Mouse (Mus musculus): ENCODE results near the gene Uqcc2.

Gene Uqcc2

DNA sequence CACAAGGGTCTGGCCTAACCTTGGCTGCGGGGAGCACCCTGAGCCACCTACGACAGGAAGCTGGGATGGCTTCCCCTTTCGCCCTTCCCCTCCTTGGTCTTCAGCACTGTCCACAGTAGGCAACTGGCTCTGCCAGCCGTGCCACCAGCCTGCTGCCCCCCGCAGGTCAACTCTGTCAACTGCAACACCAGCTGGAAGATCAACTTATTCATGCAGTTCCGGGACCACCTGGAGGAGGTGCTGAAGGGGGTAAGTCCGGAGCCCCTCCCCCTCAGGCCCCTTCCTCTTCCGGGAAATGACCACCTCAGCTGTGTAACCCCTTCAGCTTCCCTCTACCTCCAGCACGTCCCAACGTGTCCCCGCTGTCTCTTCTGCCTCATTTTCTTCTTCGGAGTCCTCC is 46.3 kb downstream of the Uqcc2 start:
- Histone ChIP-seq H3K27me3 (ENCODE audit: control insufficient read depth, insufficient read depth, low read length, poor library complexity, severe bottlenecking) (no peaks in the 10 kb centered on the region), H3K36me3 (ENCODE audit: control insufficient read depth, insufficient read depth, low read length, poor library complexity, severe bottlenecking) (peaks cover 23% of the 10 kb centered on the region)
- DNase-seq (ENCODE audit: low read depth, low spot score), result peak; percentile 65

DNA sequence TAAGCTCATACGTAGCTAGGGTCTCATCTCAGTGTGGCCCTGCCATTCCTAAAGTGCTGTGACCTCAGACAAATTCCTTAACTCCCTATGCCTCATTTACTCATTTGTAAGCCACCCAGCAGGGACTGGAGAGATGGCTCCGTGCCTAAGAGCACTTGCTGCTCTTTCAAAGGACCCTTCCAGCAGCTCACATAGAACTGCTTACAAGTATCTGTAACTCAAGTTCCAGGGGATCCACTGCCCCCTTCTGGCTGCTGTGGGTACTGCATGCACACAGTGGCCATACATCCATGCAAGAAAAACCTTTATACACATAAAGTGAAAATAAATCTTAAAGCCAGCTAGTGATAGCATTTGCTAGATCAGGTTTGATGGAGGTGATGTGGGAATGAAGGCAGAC is 48.0 kb downstream of the Uqcc2 start:
- DNase-seq (ENCODE audit: low read depth, low spot score), result peak; percentile 88
- peaks cover 21% of the 10 kb centered on the region for H3K36me3 ChIP-seq (ENCODE audit: control insufficient read depth, insufficient read depth, low read length, poor library complexity, severe bottlenecking)
- H3K27me3 ChIP-seq (ENCODE audit: control insufficient read depth, insufficient read depth, low read length, poor library complexity, severe bottlenecking), result no peaks in the 10 kb centered on the region

- DNase-seq (ENCODE audit: low read depth, low spot score), result no peak
- no peaks in the 10 kb centered on the region for H3K27me3 ChIP-seq (ENCODE audit: control insufficient read depth, insufficient read depth, low read length, poor library complexity, severe bottlenecking)
- peaks cover 13% of the 10 kb centered on the region for H3K36me3 ChIP-seq (ENCODE audit: control insufficient read depth, insufficient read depth, low read length, poor library complexity, severe bottlenecking)
Observed at GRCm38 (mm10) chr17:27083601-27084000, 50.1 kb downstream of the Uqcc2 start.

- no peak for DNase-seq (ENCODE audit: low read depth, low spot score)
- Histone ChIP-seq H3K36me3 (ENCODE audit: control insufficient read depth, insufficient read depth, low read length, poor library complexity, severe bottlenecking) (peaks cover 13% of the 10 kb centered on the region), H3K27me3 (ENCODE audit: control insufficient read depth, insufficient read depth, low read length, poor library complexity, severe bottlenecking) (no peaks in the 10 kb centered on the region)
Observed at GRCm38 (mm10) chr17:27082796-27083195, 50.9 kb downstream of the Uqcc2 start.

DNA sequence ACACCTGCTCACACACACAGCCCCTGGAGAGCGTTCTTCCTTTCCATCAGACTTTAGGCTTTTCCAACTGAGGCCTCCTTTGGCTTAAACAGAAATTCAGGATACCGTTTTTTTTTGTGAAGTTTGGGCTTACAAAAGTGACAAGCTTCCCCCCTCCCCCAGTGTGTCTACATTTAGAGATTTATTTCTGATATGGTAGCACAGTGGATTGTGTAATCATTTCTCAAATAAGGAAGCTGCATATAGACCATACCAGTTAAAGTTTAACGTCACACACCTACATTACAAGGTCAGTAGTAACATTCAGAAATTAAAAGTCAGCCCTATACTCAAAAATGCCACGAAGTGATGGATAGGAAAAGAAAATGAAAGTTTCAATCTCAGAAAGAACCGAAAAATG is 51.8 kb downstream of the Uqcc2 start:
- H3K27me3 ChIP-seq (ENCODE audit: control insufficient read depth, insufficient read depth, low read length, poor library complexity, severe bottlenecking), result no peaks in the 10 kb centered on the region
- DNase-seq (ENCODE audit: low read depth, low spot score), result no peak
- H3K36me3 ChIP-seq (ENCODE audit: control insufficient read depth, insufficient read depth, low read length, poor library complexity, severe bottlenecking), result peaks cover 9% of the 10 kb centered on the region

DNA sequence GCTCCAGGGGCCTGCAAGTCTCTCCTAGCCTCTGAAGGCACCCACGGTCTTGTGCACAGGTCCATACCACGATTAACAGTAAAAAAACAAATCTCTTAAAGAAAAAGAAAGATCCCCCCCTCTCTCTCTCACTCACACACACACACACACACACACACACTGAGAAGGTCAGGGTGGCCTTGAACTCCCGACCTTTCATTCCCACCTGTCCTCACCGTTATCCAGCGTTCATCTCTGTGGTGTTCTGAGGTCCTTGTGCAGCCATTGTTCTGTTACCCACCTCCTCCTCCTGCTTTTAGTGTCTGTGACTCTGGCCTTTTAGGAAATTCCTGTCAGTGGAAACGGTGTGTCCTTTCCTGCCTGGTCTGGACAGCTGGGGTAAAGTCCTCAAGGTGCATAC is 55.2 kb downstream of the Uqcc2 start:
- Histone ChIP-seq H3K27me3 (ENCODE audit: control insufficient read depth, insufficient read depth, low read length, poor library complexity, severe bottlenecking) (no peaks in the 10 kb centered on the region), H3K36me3 (ENCODE audit: control insufficient read depth, insufficient read depth, low read length, poor library complexity, severe bottlenecking) (peaks cover 12% of the 10 kb centered on the region)
- no peak for DNase-seq (ENCODE audit: low read depth, low spot score)

GRCm38 (mm10) chr17:27077920-27078319 is 55.8 kb downstream of the Uqcc2 start:
- no peaks in the 10 kb centered on the region for H3K27me3 ChIP-seq (ENCODE audit: control insufficient read depth, insufficient read depth, low read length, poor library complexity, severe bottlenecking)
- peaks cover 12% of the 10 kb centered on the region for H3K36me3 ChIP-seq (ENCODE audit: control insufficient read depth, insufficient read depth, low read length, poor library complexity, severe bottlenecking)
- peak; percentile 51 for DNase-seq (ENCODE audit: low read depth, low spot score)

DNA sequence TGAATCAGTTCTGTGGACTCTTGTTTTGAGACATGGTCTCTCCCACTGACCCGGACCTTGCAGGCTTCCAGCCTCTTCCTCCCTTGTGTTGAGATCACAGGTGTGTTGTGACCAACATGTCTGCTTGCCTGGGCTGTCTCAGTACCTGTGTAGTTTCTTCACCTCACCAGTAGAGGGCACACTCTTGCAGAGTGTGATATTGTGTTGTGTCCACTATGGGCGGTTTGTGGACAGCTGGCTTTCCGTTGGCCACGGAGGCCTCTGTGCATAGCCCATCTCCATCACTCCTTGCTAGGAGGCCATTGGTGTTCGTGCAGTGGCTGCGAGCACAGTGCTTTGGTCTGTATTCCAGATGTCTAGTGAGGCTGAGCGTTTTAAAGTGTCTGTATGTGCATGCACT is 56.6 kb downstream of the Uqcc2 start:
- peak; percentile 25 for DNase-seq (ENCODE audit: low read depth, low spot score)
- Histone ChIP-seq H3K27me3 (ENCODE audit: control insufficient read depth, insufficient read depth, low read length, poor library complexity, severe bottlenecking) (no peaks in the 10 kb centered on the region), H3K36me3 (ENCODE audit: control insufficient read depth, insufficient read depth, low read length, poor library complexity, severe bottlenecking) (peaks cover 12% of the 10 kb centered on the region)

GRCm38 (mm10) chr17:27074849-27075745 is 58.6 kb downstream of the Uqcc2 start:
- H3K27me3 ChIP-seq (ENCODE audit: control insufficient read depth, insufficient read depth, low read length, poor library complexity, severe bottlenecking), result no peaks in the 10 kb centered on the region
- H3K36me3 ChIP-seq (ENCODE audit: control insufficient read depth, insufficient read depth, low read length, poor library complexity, severe bottlenecking), result peaks cover 8% of the 10 kb centered on the region
- peak; percentile 32 for DNase-seq (ENCODE audit: low read depth, low spot score)

- H3K27me3 ChIP-seq (ENCODE audit: control insufficient read depth, insufficient read depth, low read length, poor library complexity, severe bottlenecking), result no peaks in the 10 kb centered on the region
- peak; percentile 80 for DNase-seq (ENCODE audit: low read depth, low spot score)
- peaks cover 8% of the 10 kb centered on the region for H3K36me3 ChIP-seq (ENCODE audit: control insufficient read depth, insufficient read depth, low read length, poor library complexity, severe bottlenecking)
Observed at GRCm38 (mm10) chr17:27074236-27074635, 59.5 kb downstream of the Uqcc2 start.

DNA sequence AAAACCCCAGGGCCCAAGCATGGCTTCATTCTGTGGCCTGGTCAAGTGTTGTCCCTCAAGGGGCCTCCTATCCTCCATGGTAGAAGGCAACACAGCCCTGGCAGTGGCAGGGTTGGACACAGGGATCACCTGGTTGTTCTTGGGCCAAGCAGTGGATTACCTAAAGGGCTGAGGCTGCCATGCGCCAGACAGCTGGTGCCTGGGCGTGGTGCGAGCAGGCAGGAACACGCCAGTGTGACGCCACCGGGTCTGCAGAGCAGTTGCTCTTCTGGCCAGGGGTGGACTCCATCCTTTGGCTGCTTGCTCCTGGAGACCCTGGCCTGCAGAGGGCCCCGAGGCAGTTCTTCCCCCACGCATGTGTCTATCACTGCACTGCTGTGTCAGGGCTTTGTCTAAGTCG is 59.9 kb downstream of the Uqcc2 start:
- Histone ChIP-seq H3K36me3 (ENCODE audit: control insufficient read depth, insufficient read depth, low read length, poor library complexity, severe bottlenecking) (peaks cover 7% of the 10 kb centered on the region), H3K27me3 (ENCODE audit: control insufficient read depth, insufficient read depth, low read length, poor library complexity, severe bottlenecking) (no peaks in the 10 kb centered on the region)
- no peak for DNase-seq (ENCODE audit: low read depth, low spot score)

DNA sequence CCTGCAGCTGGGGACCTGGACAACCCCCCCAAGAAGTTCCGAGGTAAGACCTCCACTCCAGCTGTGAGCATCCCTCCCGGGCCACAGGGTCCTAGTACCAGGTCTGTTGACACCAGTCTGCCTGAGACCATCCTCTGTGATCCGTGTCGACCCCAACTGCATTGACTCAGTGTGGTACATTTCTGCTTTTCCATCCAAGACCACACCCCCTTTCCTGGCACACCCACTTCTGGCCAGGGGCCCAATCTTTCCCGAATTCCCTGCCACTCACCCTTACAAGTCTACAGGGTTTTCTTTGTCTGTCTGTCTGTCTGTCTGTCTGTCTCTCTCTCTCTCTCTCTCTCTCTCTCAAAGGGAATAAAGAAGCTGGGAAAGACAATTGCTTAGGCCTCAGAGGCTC is 60.6 kb downstream of the Uqcc2 start:
- peaks cover 6% of the 10 kb centered on the region for H3K36me3 ChIP-seq (ENCODE audit: control insufficient read depth, insufficient read depth, low read length, poor library complexity, severe bottlenecking)
- DNase-seq (ENCODE audit: low read depth, low spot score), result no peak
- no peaks in the 10 kb centered on the region for H3K27me3 ChIP-seq (ENCODE audit: control insufficient read depth, insufficient read depth, low read length, poor library complexity, severe bottlenecking)
